Mouse (Mus musculus) heart, postnatal 4 days (tissue): ENCODE measurements at regions not wholly inside any gene's neighbourhood (a gene's known extent, or its start where the extent isn't known, plus 50 kb on each side); places are given as distances from the start of the nearest gene placed in this dataset.
A peak's percentile ranks its signal among the peaks of the same experiment; 100 is the strongest.

ENCODE experiments used
- DNase-seq: peaks from one replicate; pipeline ENCODE4 v3.0.0; 2021

DNA sequence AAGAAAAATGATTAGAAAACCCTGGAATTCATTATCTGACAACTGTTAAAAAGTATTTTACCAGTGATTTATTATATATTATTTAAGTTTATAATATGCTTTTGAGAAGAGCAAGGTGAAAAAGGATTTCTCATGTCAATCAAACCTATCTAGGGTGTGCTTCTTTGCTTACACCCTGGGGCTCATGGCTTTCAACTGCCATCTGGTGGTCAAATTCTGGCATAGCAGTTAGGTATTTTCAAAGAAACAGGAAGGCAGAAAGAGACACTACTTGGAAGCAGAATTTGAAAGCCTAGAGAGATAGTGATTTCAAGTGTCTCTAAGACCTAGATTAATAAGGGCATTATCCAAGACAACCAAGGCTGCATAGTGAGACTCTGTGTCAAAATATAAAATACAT, 167.8 kb upstream of the Amot start:
- peak; percentile 13 for DNase-seq

DNA sequence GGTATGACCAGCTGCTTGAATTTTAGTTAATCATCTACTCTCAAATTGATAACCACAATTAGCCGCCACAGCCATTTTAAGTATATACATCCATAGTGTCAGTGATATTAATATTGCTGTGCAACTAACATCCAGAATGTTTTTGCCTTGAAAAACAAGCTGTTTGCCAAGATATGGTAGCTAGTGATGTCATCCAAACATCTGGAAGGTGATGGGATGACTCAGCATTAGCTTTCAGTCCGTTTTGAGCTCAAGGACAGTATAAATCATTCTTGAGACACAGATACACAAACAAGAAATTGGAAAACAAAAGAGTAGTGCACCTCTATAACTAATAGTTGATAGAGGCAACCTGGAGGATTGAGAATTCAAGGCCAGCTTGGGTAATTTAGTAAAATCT, 146.7 kb upstream of the Amot start:
- DNase-seq = no peak

DNA sequence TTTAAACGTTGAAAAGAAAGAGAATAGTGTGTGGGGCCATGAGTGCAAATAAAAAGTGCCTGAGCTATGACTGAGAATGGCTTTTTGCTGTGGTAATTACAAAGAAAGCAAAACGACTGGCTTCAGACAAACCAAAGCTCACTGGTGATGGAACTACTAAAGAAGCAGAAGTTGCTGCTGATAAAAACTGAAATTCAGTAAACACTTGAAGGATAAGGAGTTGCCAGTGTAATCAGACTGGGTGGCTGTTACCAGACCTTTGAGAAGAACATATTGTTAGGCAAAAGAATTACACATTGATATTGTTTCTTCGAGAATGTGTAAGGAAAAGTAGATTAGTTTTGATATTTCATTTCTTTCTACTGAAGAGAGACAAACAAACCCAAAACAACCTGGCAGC, 114.7 kb upstream of the Amot start:
- no peak for DNase-seq

DNA sequence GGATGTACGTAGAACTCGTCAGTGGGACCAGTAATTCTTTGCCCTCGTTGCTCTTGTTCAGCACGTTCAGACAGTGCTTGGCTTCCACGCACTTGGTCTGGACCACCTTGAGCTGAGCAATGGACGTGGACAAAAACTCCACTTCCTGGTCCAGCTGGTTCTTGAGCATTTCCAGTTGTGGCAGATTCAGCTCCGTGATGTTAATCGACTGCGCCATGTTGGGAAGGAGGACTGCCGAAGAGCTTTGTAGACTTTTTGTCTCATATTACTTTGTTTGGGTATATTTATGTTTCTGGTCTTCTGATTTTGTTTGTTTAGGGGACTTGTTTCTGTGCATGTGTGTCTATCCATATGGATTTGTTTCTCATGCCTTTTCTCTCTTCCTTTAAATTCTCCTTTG, 97.1 kb upstream of the Amot start:
- DNase-seq = no peak

DNA sequence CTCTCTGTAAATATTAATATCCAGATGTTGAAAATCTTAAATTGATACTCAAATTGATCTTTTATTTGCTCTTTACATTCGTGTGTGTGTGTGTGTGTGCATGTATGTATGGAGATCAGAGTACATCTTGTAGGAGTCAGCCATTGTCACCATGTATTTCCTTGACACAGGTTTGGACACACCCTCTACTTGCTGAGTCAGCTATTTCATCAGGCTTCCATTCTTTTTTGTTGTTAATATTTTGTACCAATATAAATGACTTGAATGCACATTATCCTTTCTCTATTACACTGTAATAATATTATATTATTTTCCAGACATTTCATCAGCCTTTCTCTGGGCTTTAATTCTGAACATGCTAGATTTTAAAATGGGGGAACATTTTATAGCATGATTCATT, 85.8 kb upstream of the Amot start:
- DNase-seq = no peak

DNA sequence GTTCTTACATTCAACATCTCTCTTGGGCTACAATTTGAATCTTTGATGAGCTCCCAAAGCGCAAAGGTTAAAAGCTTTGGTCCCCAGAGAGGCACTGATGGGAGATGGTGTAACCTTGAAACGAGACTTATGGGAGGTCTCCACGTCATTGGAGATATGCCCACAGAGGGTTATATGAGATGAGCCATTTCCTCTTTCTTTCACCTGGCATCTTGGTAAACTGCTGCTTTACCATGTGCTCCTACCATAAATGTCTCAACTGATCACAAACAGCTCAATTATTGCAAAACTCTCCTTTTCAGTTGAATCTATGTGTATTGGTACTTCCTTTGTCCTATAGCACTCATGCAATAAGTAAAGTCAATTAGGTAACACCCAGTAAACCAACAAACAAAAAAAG, 62.5 kb upstream of the Amot start:
- DNase-seq = no peak

DNA sequence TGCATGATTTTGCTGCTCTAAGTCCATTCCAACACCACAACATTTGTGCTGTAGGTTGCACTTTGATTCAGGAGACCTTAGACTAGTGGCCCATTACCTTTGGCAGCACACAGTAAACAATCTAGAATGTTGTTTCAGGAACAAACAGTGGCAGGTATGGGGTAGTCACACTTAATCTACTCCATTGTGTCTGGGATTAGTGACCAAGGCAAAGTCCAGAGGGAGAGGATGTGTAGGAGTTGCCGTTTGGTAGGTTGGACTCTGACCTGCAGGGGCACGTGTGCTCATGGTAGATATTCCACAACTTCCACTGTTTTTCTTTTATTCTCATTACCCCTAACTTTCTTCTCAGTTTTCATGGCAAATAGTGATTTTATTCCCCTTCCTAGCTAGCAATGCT, 62.1 kb upstream of the Amot start:
- DNase-seq = no peak

DNA sequence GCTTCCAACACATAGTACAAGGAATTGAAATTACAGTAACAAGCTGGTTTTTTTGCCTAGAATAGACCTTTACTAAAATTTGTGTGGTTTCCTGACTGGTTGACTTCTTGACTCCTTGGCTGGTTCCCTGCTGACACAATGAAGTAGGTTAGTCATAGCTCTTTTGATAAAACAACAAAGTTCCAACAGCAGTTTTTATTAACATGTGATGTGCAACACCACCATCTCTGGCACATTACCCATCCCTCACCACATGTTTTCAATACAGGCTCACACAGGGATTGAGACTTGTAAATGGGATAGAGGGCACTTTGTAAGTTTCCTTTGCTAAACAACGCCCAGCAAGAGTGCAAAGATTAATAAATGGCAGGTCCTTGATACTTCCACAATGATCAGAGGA, 53.9 kb upstream of the Amot start:
- no peak for DNase-seq
